Mouse (Mus musculus) forebrain, embryonic 16.5 days (tissue): ENCODE data around the gene Atxn2. TPM values are rescaled to one million over a fixed set of nuclear protein-coding genes. Genes with fewer than 3 reads are reported as not detected.

Source experiments
- ATAC-seq: fragments of 200-750 bp; cut with Nextera tagmentation; 2 replicates; pipeline ENCODE4 v1.8.0; 2017; ENCODE audit warnings: mild to moderate bottlenecking, moderate library complexity
- H3K27ac ChIP-seq: fragments of 300-500 bp; sonication (generic); 2 replicates; pipeline ENCODE4 v1.5.1; 2014; ENCODE audit warnings: low read length, control low read depth
- H3K27me3 ChIP-seq: fragments of 300-500 bp; sonication (generic); replicated peaks from 2 replicates; pipeline ENCODE4 v1.6.1; 2014; ENCODE audit warnings: low read length; ENCODE audit not compliant: control insufficient read depth, insufficient read depth
- H3K36me3 ChIP-seq: fragments of 300-500 bp; sonication (generic); 2 replicates; pipeline ENCODE4 v1.6.1; 2014; ENCODE audit not compliant: control insufficient read depth, insufficient read depth
- H3K4me1 ChIP-seq: fragments of 300-500 bp; sonication (generic); replicated peaks from 2 replicates; pipeline ENCODE4 v1.6.1; 2014; ENCODE audit warnings: low read length; ENCODE audit not compliant: control insufficient read depth, insufficient read depth
- H3K4me2 ChIP-seq: fragments of 300-500 bp; sonication (generic); 2 replicates; pipeline ENCODE4 v1.6.1; 2014; ENCODE audit warnings: mild to moderate bottlenecking, low read length, control low read depth
- H3K4me3 ChIP-seq: fragments of 300-500 bp; sonication (generic); replicated peaks from 2 replicates; pipeline ENCODE4 v1.5.1; 2014; ENCODE audit warnings: mild to moderate bottlenecking, low read length, control low read depth
- H3K9ac ChIP-seq: fragments of 300-500 bp; sonication (generic); replicated peaks from 2 replicates; pipeline ENCODE4 v1.6.1; 2014; ENCODE audit warnings: low read depth, low read length, control low read depth
- H3K9me3 ChIP-seq: fragments of 300-500 bp; sonication (generic); 2 replicates; pipeline ENCODE4 v1.6.1; 2016; ENCODE audit warnings: low read length; ENCODE audit not compliant: control insufficient read depth
- WGBS: fragments of 180-500 bp; shearing (Covaris S2); extraction: QIAGEN DNeasy Blood & Tissue Kit; methylation state at CpG from one replicate; pipeline ENCODE4 v1.1.7; 2014; 5-methylcytosine and 5-hydroxymethylcytosine counted together
- polyA plus RNA-seq: library from polyadenylated mRNA; unstranded; fragments of >200 nt; fragmentation: Nextera tagmentation; extraction: Ambion mirVana; gene quantifications from 2 replicates; pipeline ENCODE4 v1.2.1, GENCODE M21; 2015

Gene Atxn2
- polyA plus RNA-seq, 1 experiment from 2014 or later: 58.3 TPM

GRCm38 (mm10) chr5:121703341-121703740, 7.8 kb upstream of the Atxn2 start:
- no peak overlapping the region for H3K4me3 ChIP-seq
- H3K27me3 ChIP-seq: no peaks in the 10 kb centered on the region
- no peaks in the 10 kb centered on the region for H3K36me3 ChIP-seq
- peaks cover 8% of the 10 kb centered on the region for H3K4me1 ChIP-seq
- H3K9ac ChIP-seq: no peak overlapping the region
- ATAC-seq: no peak
- 56% methylated on average over 1 of the region's 1 CpGs for WGBS
- no peak overlapping the region for H3K27ac ChIP-seq
- no peak overlapping the region for H3K4me2 ChIP-seq
- no peaks in the 10 kb centered on the region for H3K9me3 ChIP-seq

- Histone ChIP-seq H3K9me3 (no peaks in the 10 kb centered on the region), H3K9ac (0 out of 2 replicates have a peak overlapping the region, but pooled peaks have one; percentile 36), H3K27ac (no peak overlapping the region), H3K4me2 (peak overlapping the region; percentile 47), H3K36me3 (no peaks in the 10 kb centered on the region), H3K4me1 (peaks cover 8% of the 10 kb centered on the region), H3K4me3 (peak overlapping the region; percentile 18), H3K27me3 (no peaks in the 10 kb centered on the region)
- 3% methylated on average over 20 of the region's 20 CpGs for WGBS
- peak; percentile 67 for ATAC-seq
Observed at GRCm38 (mm10) chr5:121704512-121705248, 6.5 kb upstream of the Atxn2 start.

DNA sequence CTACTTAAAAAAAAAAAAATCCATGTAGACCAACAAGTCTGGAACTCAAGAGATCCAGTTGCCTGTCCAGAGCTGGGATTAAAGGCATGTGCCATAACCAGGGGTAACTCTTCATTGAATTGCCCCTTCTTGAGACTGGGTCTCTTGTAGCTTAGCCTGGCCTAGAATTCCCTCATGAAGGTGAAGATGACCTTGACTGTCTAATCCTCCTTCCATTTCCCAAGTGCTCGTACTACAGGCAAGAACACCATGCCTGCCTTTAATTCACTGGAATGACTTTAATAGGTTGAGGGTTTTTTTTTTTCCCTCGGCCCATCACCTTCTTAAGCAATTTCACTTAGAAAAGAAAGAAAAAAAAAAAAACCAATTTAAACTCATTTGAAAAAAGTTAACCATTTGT, 735 bp upstream of the Atxn2 start:
- 41% methylated on average over 2 of the region's 2 CpGs for WGBS
- Histone ChIP-seq H3K36me3 (no peaks in the 10 kb centered on the region), H3K27ac (no peak overlapping the region), H3K4me1 (peaks cover 24% of the 10 kb centered on the region), H3K4me2 (peak overlapping the region; percentile 90), H3K9ac (no peak overlapping the region), H3K9me3 (no peaks in the 10 kb centered on the region), H3K4me3 (no peak overlapping the region), H3K27me3 (no peaks in the 10 kb centered on the region)
- ATAC-seq: no peak

- Histone ChIP-seq H3K27me3 (no peaks in the 10 kb centered on the region), H3K4me2 (peak overlapping the region; percentile 90), H3K27ac (peak overlapping the region; percentile 97; the same call in 1 of the 2 replicates), H3K4me1 (peaks cover 27% of the 10 kb centered on the region), H3K9me3 (no peaks in the 10 kb centered on the region), H3K9ac (peak overlapping the region; percentile 89), H3K4me3 (peak overlapping the region; percentile 84), H3K36me3 (no peaks in the 10 kb centered on the region)
- under 1% methylated on average over 12 of the region's 12 CpGs for WGBS
- no peak for ATAC-seq
Observed at GRCm38 (mm10) chr5:121710851-121711173, 325 bp upstream of the Atxn2 start.

GRCm38 (mm10) chr5:121711928-121712231, 743 bp downstream of the Atxn2 start:
- no peaks in the 10 kb centered on the region for H3K27me3 ChIP-seq
- no peaks in the 10 kb centered on the region for H3K9me3 ChIP-seq
- no peaks in the 10 kb centered on the region for H3K36me3 ChIP-seq
- ATAC-seq: peak; percentile 53
- peak overlapping the region; percentile 89 for H3K9ac ChIP-seq
- H3K4me3 ChIP-seq: peak overlapping the region; percentile 84
- peak overlapping the region; percentile 91 for H3K4me2 ChIP-seq
- peak overlapping the region; percentile 97 for H3K27ac ChIP-seq
- 0% methylated on average over 47 of the region's 57 CpGs for WGBS
- peaks cover 32% of the 10 kb centered on the region for H3K4me1 ChIP-seq

GRCm38 (mm10) chr5:121712232-121712933, 1.2 kb downstream of the Atxn2 start:
- under 1% methylated on average over 23 of the region's 66 CpGs for WGBS
- H3K27me3 ChIP-seq: no peaks in the 10 kb centered on the region
- H3K4me1 ChIP-seq: peaks cover 32% of the 10 kb centered on the region
- no peaks in the 10 kb centered on the region for H3K9me3 ChIP-seq
- peak overlapping the region; percentile 84 for H3K4me3 ChIP-seq
- H3K4me2 ChIP-seq: peak overlapping the region; percentile 91
- peak overlapping the region; percentile 89 for H3K9ac ChIP-seq
- no peaks in the 10 kb centered on the region for H3K36me3 ChIP-seq
- H3K27ac ChIP-seq: peak overlapping the region; percentile 97
- peak; percentile 46 for ATAC-seq

GRCm38 (mm10) chr5:121712934-121713538, 1.9 kb downstream of the Atxn2 start:
- Histone ChIP-seq H3K4me3 (peak overlapping the region; percentile 84), H3K36me3 (no peaks in the 10 kb centered on the region), H3K27me3 (no peaks in the 10 kb centered on the region), H3K4me1 (peaks cover 32% of the 10 kb centered on the region), H3K4me2 (peak overlapping the region; percentile 91), H3K9me3 (no peaks in the 10 kb centered on the region), H3K27ac (peak overlapping the region; percentile 97), H3K9ac (peak overlapping the region; percentile 89)
- WGBS: under 1% methylated on average over 27 of the region's 32 CpGs
- ATAC-seq: 0 out of 2 replicates have a peak, but pooled peaks have one; percentile 24

DNA sequence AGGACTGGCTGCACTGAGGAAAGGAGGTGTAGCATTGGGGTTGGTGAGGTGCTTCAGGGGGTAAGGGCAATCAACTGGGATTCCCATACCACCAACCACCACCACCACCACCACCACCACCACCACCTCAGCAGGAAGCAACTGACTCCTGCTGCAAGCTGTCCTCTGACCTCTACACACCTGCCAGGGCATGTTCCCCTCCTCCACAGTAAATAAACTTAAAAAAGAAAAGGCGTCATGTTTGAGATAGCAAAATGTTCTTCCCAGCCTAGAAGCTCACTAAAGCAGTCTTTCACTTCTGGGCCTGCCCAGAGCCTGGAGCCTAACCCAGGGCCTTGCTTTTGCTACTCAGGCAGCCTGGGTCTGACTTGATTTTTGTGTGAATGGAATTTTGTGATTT, 3.2 kb downstream of the Atxn2 start:
- WGBS: 94% methylated on average over 1 of the region's 1 CpGs
- Histone ChIP-seq H3K4me3 (no peak overlapping the region), H3K9ac (no peak overlapping the region), H3K36me3 (no peaks in the 10 kb centered on the region), H3K27ac (no peak overlapping the region), H3K4me2 (no peak overlapping the region; the same call in 1 of the 2 replicates), H3K4me1 (peaks cover 34% of the 10 kb centered on the region), H3K27me3 (no peaks in the 10 kb centered on the region), H3K9me3 (no peaks in the 10 kb centered on the region)
- ATAC-seq: no peak

GRCm38 (mm10) chr5:121714928-121715327, 3.8 kb downstream of the Atxn2 start:
- no peaks in the 10 kb centered on the region for H3K27me3 ChIP-seq
- no peaks in the 10 kb centered on the region for H3K9me3 ChIP-seq
- no peak overlapping the region for H3K4me3 ChIP-seq
- H3K4me2 ChIP-seq: no peak overlapping the region
- H3K27ac ChIP-seq: no peak overlapping the region
- H3K36me3 ChIP-seq: no peaks in the 10 kb centered on the region
- ATAC-seq: no peak
- 93% methylated on average over 6 of the region's 6 CpGs for WGBS
- H3K9ac ChIP-seq: no peak overlapping the region
- peaks cover 37% of the 10 kb centered on the region for H3K4me1 ChIP-seq
